Mouse (Mus musculus): ENCODE results near the gene Doc2b.

- no peak for TF ChIP-seq CTCF (IDR thresholded peaks at IDR 0.05; ENCODE audit: borderline replicate concordance, insufficient read depth, low read depth, low read length)
- TF ChIP-seq POLR2A (IDR thresholded peaks at IDR 0.05; ENCODE audit: borderline replicate concordance, insufficient read depth, low read length), result no peak
Measured at GRCm38 (mm10) chr11:75794602-75795320, 1.1 kb downstream of the Doc2b start.

Measured in cerebellum, adult 2 months (tissue).